Mouse (Mus musculus): ENCODE measurements around the gene Cd33. TPM values are rescaled to one million over a fixed set of nuclear protein-coding genes. Genes with fewer than 3 reads are reported as not detected.

Cd33 gene
- polyA plus RNA-seq (2015; fragmentation: Nextera tagmentation; extraction: Ambion mirVana) = 0.68 and 1.1 TPM in 2 replicates

GRCm38 (mm10) chr7:43544225-43544977 lies at the start of gene Cd33:
Gene Cd33 (minus strand): TSS chr7:43544428.
- H3K36me3 ChIP-seq = no peaks in the 10 kb centered on the region
- WGBS = 66% methylated on average over 7 of the region's 7 CpGs
- no peak within 1 kb of the TSS for H3K4me3 ChIP-seq
- H3K4me1 ChIP-seq = no peaks in the 10 kb centered on the region
- H3K9me3 ChIP-seq = no peaks in the 10 kb centered on the region
- no peak within 1 kb of the TSS for H3K27ac ChIP-seq (replicated peaks)
- no peaks in the 10 kb centered on the region for H3K27me3 ChIP-seq (replicated peaks)
- no peak within 1 kb of the TSS for H3K4me2 ChIP-seq
- H3K9ac ChIP-seq = no peak within 1 kb of the TSS
- no peak for ATAC-seq (ENCODE audit: extremely low read depth, insufficient number of reproducible peaks, low FRiP score, low TSS enrichment)

GRCm38 (mm10) chr7:43584790-43585189 lies 40.6 kb upstream of the Cd33 start:
- no peaks in the 10 kb centered on the region for H3K27me3 ChIP-seq (replicated peaks)
- H3K27ac ChIP-seq (replicated peaks) = no peak overlapping the region
- WGBS = 85% methylated on average over 5 of the region's 5 CpGs
- peaks cover 60% of the 10 kb centered on the region for H3K36me3 ChIP-seq
- no peak overlapping the region for H3K4me3 ChIP-seq
- no peak overlapping the region for H3K4me2 ChIP-seq
- H3K9ac ChIP-seq = no peak overlapping the region
- ATAC-seq (ENCODE audit: extremely low read depth, insufficient number of reproducible peaks, low FRiP score, low TSS enrichment) = no peak
- H3K9me3 ChIP-seq = no peaks in the 10 kb centered on the region
- H3K4me1 ChIP-seq = peaks cover 14% of the 10 kb centered on the region

GRCm38 (mm10) chr7:43580526-43580925 lies 36.3 kb upstream of the Cd33 start:
- Histone ChIP-seq H3K27ac (replicated peaks) (peak overlapping the region; percentile 76; the same call in 1 of the 2 replicates), H3K36me3 (peaks cover 17% of the 10 kb centered on the region), H3K4me2 (peak overlapping the region; percentile 79), H3K4me1 (peaks cover 17% of the 10 kb centered on the region), H3K9ac (peak overlapping the region; percentile 82), H3K4me3 (peak overlapping the region; percentile 61), H3K9me3 (no peaks in the 10 kb centered on the region), H3K27me3 (replicated peaks) (no peaks in the 10 kb centered on the region)
- ATAC-seq (ENCODE audit: extremely low read depth, insufficient number of reproducible peaks, low FRiP score, low TSS enrichment) = no peak
- WGBS = 57% methylated on average over 5 of the region's 5 CpGs

DNA sequence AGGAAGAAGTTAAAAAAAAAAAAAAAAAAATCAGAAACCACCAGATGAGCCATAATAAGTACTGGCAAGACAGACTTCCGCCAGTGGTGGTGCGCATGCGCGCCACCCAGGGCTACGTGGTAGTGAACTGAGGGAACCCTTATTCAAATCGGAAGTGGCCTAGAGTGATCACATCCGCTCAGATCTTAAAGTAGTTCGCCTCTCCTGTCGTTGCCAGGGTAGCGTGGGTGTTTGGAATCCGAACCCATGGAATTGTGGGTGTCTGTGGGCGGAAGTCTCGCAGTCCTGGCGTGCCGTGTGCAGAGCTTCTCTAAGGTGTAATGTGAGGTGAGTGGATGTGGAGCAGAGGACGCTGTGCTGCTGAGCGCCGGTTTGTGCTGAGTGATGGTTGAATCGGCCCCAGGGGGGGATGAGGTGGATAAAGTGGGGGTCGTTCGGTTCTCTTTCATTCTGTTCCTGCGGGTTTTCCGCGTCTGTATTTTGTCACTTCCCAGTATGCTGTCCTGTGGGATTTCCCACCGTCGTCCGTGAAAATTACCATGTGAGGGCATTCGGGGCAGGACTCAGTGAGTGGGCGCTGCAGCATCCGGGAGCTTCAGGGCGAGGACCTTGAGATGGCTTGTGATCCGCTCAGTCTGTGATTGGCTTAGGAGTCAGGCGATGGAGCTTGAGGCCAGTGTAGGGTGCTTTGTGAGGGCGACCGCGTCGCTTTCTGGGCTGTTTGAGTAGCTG lies 35.4 kb upstream of the Cd33 start, which contains the start of gene Zfp719:
Gene Zfp719 (plus strand): TSS at position 171 of the 732 bp plus-strand sequence.
- WGBS = under 1% methylated on average over 37 of the region's 37 CpGs
- Histone ChIP-seq H3K9me3 (no peaks in the 10 kb centered on the region), H3K4me1 (peaks cover 17% of the 10 kb centered on the region), H3K9ac (peak within 1 kb of the TSS; percentile 82), H3K36me3 (peaks cover 17% of the 10 kb centered on the region), H3K27ac (replicated peaks) (peak within 1 kb of the TSS; percentile 76), H3K4me3 (peak within 1 kb of the TSS; percentile 61), H3K27me3 (replicated peaks) (no peaks in the 10 kb centered on the region), H3K4me2 (peak within 1 kb of the TSS; percentile 79)
- peak; percentile 88 for ATAC-seq (ENCODE audit: extremely low read depth, insufficient number of reproducible peaks, low FRiP score, low TSS enrichment)

DNA sequence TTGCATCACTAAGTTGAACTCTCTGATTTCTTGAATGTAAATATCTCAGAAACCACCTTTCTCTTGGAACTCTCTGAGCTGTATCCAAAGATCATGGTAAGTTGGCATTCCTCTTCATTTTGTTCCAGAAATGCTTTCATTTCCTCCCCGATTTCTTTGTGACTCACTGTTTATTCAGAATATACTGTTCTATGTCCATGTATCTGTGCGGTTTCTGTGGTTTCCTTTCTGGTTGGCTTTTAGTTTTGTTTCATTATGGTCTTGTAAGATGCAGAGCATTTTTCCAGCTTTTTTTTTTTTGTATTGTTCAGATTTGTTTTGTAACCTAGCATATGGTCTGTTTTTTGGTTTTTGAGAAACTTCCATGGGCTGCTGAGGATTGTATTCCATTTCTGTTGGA lies 27.0 kb upstream of the Cd33 start:
- no peaks in the 10 kb centered on the region; the same call in 1 of the 2 replicates for H3K9me3 ChIP-seq
- no peak overlapping the region for H3K9ac ChIP-seq
- ATAC-seq (ENCODE audit: extremely low read depth, insufficient number of reproducible peaks, low FRiP score, low TSS enrichment) = no peak
- H3K27ac ChIP-seq (replicated peaks) = no peak overlapping the region
- H3K4me3 ChIP-seq = no peak overlapping the region
- 78% methylated on average over 2 of the region's 2 CpGs for WGBS
- no peaks in the 10 kb centered on the region for H3K27me3 ChIP-seq (replicated peaks)
- no peak overlapping the region for H3K4me2 ChIP-seq
- no peaks in the 10 kb centered on the region for H3K4me1 ChIP-seq
- peaks cover 78% of the 10 kb centered on the region for H3K36me3 ChIP-seq

- Histone ChIP-seq H3K4me2 (peak overlapping the region; percentile 80), H3K9me3 (no peaks in the 10 kb centered on the region), H3K4me3 (peak overlapping the region; percentile 78), H3K27ac (replicated peaks) (no peak overlapping the region), H3K36me3 (peaks cover 25% of the 10 kb centered on the region), H3K27me3 (replicated peaks) (no peaks in the 10 kb centered on the region), H3K4me1 (peaks cover 11% of the 10 kb centered on the region), H3K9ac (peak overlapping the region; percentile 85)
- no peak; the same call in 1 of the 2 replicates for ATAC-seq (ENCODE audit: extremely low read depth, insufficient number of reproducible peaks, low FRiP score, low TSS enrichment)
- 53% methylated on average over 6 of the region's 6 CpGs for WGBS
Observed at GRCm38 (mm10) chr7:43563300-43563699, 19.1 kb upstream of the Cd33 start.

- Histone ChIP-seq H3K9ac (peak overlapping the region; percentile 85), H3K4me1 (peaks cover 11% of the 10 kb centered on the region), H3K4me2 (peak overlapping the region; percentile 80), H3K27ac (replicated peaks) (peak overlapping the region; percentile 74), H3K4me3 (peak overlapping the region; percentile 78), H3K9me3 (no peaks in the 10 kb centered on the region), H3K27me3 (replicated peaks) (no peaks in the 10 kb centered on the region), H3K36me3 (peaks cover 21% of the 10 kb centered on the region)
- WGBS = 1% methylated on average over 10 of the region's 10 CpGs
- no peak for ATAC-seq (ENCODE audit: extremely low read depth, insufficient number of reproducible peaks, low FRiP score, low TSS enrichment)
Observed at GRCm38 (mm10) chr7:43562651-43563070, 18.4 kb upstream of the Cd33 start.

- H3K9me3 ChIP-seq = no peaks in the 10 kb centered on the region
- peak within 1 kb of the TSS; percentile 74 for H3K27ac ChIP-seq (replicated peaks)
- peak; percentile 53; the same call in 1 of the 2 replicates for ATAC-seq (ENCODE audit: extremely low read depth, insufficient number of reproducible peaks, low FRiP score, low TSS enrichment)
- H3K4me3 ChIP-seq = peak within 1 kb of the TSS; percentile 78
- under 1% methylated on average over 27 of the region's 27 CpGs for WGBS
- peaks cover 15% of the 10 kb centered on the region for H3K36me3 ChIP-seq
- peaks cover 11% of the 10 kb centered on the region for H3K4me1 ChIP-seq
- peak within 1 kb of the TSS; percentile 80 for H3K4me2 ChIP-seq
- H3K27me3 ChIP-seq (replicated peaks) = no peaks in the 10 kb centered on the region
- peak within 1 kb of the TSS; percentile 85 for H3K9ac ChIP-seq
Observed at GRCm38 (mm10) chr7:43562006-43562633, 17.9 kb upstream of the Cd33 start, which contains the start of gene Zfp658. Gene Zfp658 (plus strand): TSS chr7:43562256.

GRCm38 (mm10) chr7:43556901-43557300 lies 12.7 kb upstream of the Cd33 start:
- no peak overlapping the region for H3K9ac ChIP-seq
- WGBS = 48% methylated on average over 1 of the region's 1 CpGs
- no peak overlapping the region for H3K27ac ChIP-seq (replicated peaks)
- no peaks in the 10 kb centered on the region for H3K4me1 ChIP-seq
- no peaks in the 10 kb centered on the region for H3K36me3 ChIP-seq
- no peak overlapping the region for H3K4me2 ChIP-seq
- no peak for ATAC-seq (ENCODE audit: extremely low read depth, insufficient number of reproducible peaks, low FRiP score, low TSS enrichment)
- H3K4me3 ChIP-seq = no peak overlapping the region
- H3K27me3 ChIP-seq (replicated peaks) = no peaks in the 10 kb centered on the region
- H3K9me3 ChIP-seq = no peaks in the 10 kb centered on the region

- ATAC-seq (ENCODE audit: extremely low read depth, insufficient number of reproducible peaks, low FRiP score, low TSS enrichment) = no peak
- Histone ChIP-seq H3K4me3 (no peak overlapping the region), H3K27me3 (replicated peaks) (no peaks in the 10 kb centered on the region), H3K27ac (replicated peaks) (no peak overlapping the region), H3K4me2 (no peak overlapping the region), H3K36me3 (no peaks in the 10 kb centered on the region), H3K4me1 (no peaks in the 10 kb centered on the region), H3K9me3 (no peaks in the 10 kb centered on the region), H3K9ac (no peak overlapping the region)
- WGBS = 78% methylated on average over 5 of the region's 5 CpGs
Observed at GRCm38 (mm10) chr7:43555351-43555750, 11.1 kb upstream of the Cd33 start.

- WGBS = 45% methylated on average over 3 of the region's 3 CpGs
Observed at GRCm38 (mm10) chr7:43554550-43554949, 10.3 kb upstream of the Cd33 start.

More at GRCm38 (mm10) chr7:43554550-43554949, 10.3 kb upstream of the Cd33 start:
- Histone ChIP-seq H3K4me3 (no peak overlapping the region), H3K4me2 (no peak overlapping the region), H3K9ac (no peak overlapping the region), H3K27ac (replicated peaks) (0 out of 2 replicates have a peak overlapping the region, but pooled peaks have one; percentile 15), H3K4me1 (no peaks in the 10 kb centered on the region), H3K9me3 (no peaks in the 10 kb centered on the region), H3K36me3 (no peaks in the 10 kb centered on the region), H3K27me3 (replicated peaks) (no peaks in the 10 kb centered on the region)
- no peak for ATAC-seq (ENCODE audit: extremely low read depth, insufficient number of reproducible peaks, low FRiP score, low TSS enrichment)
